Mouse (Mus musculus) spleen, adult 12 weeks (tissue): Measurements from ENCODE around the gene Klhl34.

ENCODE experiments used
- DNase-seq: peaks from one replicate; pipeline ENCODE4 v3.0.0; 2022; ENCODE audit warnings: low spot score

Klhl34 gene

DNA sequence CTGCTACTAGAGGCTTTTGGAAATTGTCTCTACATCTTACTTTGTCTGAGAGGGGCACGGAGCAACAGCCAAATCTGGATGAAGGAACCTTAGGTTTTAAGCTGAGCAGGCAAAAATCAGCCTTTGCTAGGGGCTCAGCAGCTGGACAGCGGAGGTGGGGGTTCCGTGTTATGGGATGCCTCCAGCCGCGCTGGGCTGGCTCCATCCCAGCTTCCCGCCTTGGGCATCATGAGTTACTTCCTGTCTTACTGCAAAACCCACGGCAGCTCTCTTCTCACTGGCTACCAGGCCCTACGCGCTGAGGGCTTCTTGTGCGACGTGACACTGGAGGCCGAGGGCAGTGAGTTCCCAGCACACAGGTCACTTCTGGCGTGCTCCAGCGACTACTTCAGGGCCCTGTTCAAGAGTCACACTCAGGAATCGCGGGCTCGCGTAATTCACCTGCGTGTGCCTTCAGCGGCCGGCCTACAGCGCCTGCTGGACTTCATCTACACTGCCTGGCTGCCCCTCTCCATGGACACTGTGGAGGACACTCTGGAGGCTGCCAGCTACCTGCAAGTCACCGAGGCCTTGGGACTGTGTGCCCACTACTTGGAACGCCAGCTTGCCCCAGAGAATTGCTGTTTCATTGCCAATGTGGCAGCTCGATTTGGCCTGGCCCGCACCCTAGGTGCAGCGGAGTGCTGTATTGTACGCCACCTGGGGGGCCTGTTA, at the start of gene Klhl34:
Klhl34 (plus strand) TSS at position 229 of the 714 bp plus-strand sequence.
- DNase-seq: no peak

DNA sequence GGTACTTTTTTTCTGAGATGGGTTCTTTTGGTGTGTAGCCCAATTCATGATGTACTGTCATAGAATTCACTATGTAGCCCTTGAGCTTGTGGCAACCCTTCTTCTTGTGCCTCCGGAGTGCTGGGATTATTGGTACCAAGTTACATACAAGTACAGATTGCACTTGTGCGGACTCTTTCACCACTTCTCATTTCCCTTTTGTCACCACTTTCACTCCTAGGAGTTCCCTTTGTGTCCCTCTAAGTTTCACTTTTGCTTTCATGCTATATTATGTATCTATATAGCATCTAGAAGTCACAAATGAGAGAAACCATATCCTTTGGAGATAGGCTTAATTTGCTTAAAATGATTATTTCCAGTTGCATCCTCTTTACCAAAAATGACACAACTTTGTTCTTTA, 16.6 kb upstream of the Klhl34 start:
- DNase-seq: no peak

DNA sequence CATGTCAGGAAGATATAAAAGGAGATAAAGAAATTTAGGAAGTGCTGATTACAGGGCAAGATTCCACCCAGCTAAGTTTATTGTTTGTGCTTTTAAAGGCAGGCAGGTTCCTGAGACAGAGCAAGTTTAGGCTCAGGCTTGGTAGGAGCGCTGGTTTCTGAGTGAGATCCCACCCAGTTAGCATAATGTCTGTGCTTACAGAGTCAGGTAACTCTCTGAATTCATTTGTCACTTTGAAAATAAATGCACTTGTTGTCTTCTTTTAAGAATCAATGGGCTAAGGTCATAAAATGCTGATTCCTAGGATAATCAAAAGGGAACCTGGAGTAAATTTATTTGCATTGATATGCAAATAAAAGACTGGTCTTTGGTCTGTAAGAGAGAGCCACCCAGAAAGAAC, 8.5 kb upstream of the Klhl34 start:
- DNase-seq: no peak

DNA sequence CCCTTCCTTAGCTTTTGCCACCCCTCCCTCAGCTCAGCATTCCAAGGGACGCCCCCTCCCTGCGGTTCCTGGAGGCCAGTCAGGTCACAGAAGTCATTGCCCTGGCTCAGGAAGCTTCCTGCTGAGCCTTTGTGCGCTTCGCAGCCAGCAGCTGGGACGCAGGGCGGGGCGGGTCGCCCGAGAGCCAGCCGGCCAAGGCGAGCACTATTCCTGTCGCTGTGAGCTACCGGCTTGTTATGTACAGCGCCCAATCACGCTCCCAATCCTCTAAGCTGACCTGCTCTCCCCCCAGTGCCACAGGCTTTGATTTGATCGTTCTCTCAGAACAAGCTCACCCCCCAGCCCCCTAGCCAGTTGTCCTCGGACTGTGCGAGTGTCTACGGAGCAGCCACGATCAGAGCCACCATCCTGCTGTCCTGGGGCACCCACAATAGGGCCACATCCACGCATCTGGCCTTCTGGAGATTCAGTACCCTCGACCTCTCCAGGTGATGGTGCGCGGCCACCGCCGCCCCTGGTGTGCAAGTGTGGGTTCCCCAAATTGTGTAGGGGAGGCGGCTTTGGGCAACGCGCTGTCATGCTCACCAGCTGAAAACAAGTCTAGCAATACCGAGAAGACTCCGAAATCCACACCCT, 546 bp upstream of the Klhl34 start:
- no peak for DNase-seq

DNA sequence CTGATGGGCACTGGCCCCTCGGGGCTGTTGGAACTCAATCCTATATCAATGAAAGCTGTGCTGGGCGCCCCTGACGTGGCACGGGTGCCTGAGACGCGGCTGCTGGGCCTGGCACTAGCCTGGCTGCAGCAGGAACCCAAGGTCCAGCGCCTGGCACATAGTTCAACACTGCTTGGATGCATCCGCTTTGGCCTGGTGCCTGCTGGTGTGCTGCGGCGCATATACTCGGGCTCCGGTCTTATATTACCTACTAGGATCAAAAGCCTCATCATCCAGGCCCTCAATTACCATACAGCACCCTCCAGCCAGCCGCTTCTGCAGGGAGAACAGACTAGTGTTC, 656 bp downstream of the Klhl34 start:
- no peak for DNase-seq

DNA sequence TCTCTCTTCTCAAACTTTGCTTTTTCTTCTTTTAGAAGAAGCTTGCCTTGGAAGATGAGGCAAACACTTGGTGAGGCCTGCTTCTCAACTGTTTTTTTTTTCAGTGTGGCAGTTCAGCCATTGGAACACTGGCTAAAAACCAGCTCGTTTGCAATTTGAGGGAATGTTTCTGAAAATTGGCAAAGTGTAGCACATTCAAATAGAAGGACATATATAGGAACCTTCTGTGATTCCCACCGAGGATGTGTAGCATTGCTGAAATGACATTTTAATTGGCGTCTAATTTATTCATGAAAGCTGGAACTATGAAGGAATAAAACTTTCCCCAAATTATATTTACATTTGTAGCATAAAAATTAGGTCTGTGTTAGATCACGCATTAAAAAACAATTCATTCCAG, 11.7 kb downstream of the Klhl34 start:
- no peak for DNase-seq
